Mouse (Mus musculus): ENCODE data around the gene Endog. TPM values are rescaled to one million over a fixed set of nuclear protein-coding genes. Genes with fewer than 3 reads are reported as not detected.

Gene Endog
- total RNA-seq, 2 experiments from 2014 or later = 21.3 to 21.9 TPM

- no peak for DNase-seq
These were observed 40.9 kb downstream of the Endog start for GRCm38 (mm10) chr2:30212169-30212545.

- no peak for DNase-seq
These were observed 41.7 kb downstream of the Endog start for GRCm38 (mm10) chr2:30212951-30213350.

- DNase-seq = no peak
These were observed 43.5 kb downstream of the Endog start for GRCm38 (mm10) chr2:30214745-30215144.

GRCm38 (mm10) chr2:30215493-30215892 lies 44.2 kb downstream of the Endog start:
- DNase-seq = no peak

- no peak for DNase-seq
These were observed 45.0 kb downstream of the Endog start for GRCm38 (mm10) chr2:30216293-30216692.

Other genes with a start within 250 kb of the Endog start
- 10 to 100 TPM; 38.7 to 45.5 TPM for gene Gle1, start 236.1 kb upstream of the Endog start, total RNA-seq (2021)
- gene Sptan1, start 205.9 kb upstream of the Endog start, total RNA-seq (2021) = 100 to 1,000 TPM; 824 to 881 TPM
- gene Wdr34, start 122.6 kb upstream of the Endog start, total RNA-seq (2021) = 10 to 100 TPM; 31.8 to 34.0 TPM
- gene Set, start 114.1 kb upstream of the Endog start, total RNA-seq (2021) = 100 to 1,000 TPM; 189 to 193 TPM
- gene Pkn3, start 93.8 kb upstream of the Endog start, total RNA-seq (2021) = 1 to 10 TPM; 1.1 to 2.0 TPM
- 1 to 10 TPM; 9.4 to 9.5 TPM for gene Zdhhc12, start 77.8 kb upstream of the Endog start, total RNA-seq (2021)
- gene Zer1, start 46.9 kb upstream of the Endog start, total RNA-seq (2021) = 100 to 1,000 TPM; 189 to 198 TPM
- 10 to 100 TPM; 58.5 to 61.7 TPM for gene Tbc1d13, start 37.7 kb upstream of the Endog start, total RNA-seq (2021)
- 10 to 100 TPM; 34.5 to 37.2 TPM for gene Spout1, start 7.0 kb downstream of the Endog start, total RNA-seq (2021)
- 10 to 100 TPM; 16.0 to 16.2 TPM for gene Kyat1, start 34.4 kb downstream of the Endog start, total RNA-seq (2021)
- 10 to 100 TPM; 52.4 to 57.5 TPM for gene Lrrc8a, start 66.2 kb downstream of the Endog start, total RNA-seq (2021)
- gene Gm28035, start 69.1 kb downstream of the Endog start, total RNA-seq (2021) = 10 to 100 TPM in 1 of 2 experiments, 1 to 10 TPM in 1; 9.2 to 11.1 TPM
- gene Phyhd1, start 94.7 kb downstream of the Endog start, total RNA-seq (2021) = 10 to 100 TPM; 16.8 to 21.9 TPM
- gene Gm28038, start 109.5 kb downstream of the Endog start, total RNA-seq (2021) = not detected
- 10 to 100 TPM; 20.9 to 22.2 TPM for gene Dolk, start 114.8 kb downstream of the Endog start, total RNA-seq (2021)
- gene Nup188, start 114.9 kb downstream of the Endog start, total RNA-seq (2021) = 10 to 100 TPM; 21.1 to 23.4 TPM
- gene Sh3glb2, start 187.8 kb downstream of the Endog start, total RNA-seq (2021) = 100 to 1,000 TPM; 255 to 284 TPM
- gene Miga2, start 192.7 kb downstream of the Endog start, total RNA-seq (2021) = 100 to 1,000 TPM; 108 to 121 TPM
- gene Dolpp1, start 220.8 kb downstream of the Endog start, total RNA-seq (2021) = 10 to 100 TPM; 26.8 to 28.6 TPM
- gene Crat, start 244.3 kb downstream of the Endog start, total RNA-seq (2021) = 10 to 100 TPM; 42.5 to 46.1 TPM
- gene Ptpa, start 244.5 kb downstream of the Endog start, total RNA-seq (2021) = 100 to 1,000 TPM; 166 to 168 TPM

All from layer of hippocampus, postnatal 36 days (tissue).